Comparison of ENCODE assay signal across 8 mouse cellular contexts in genomic region chr6:55016710-55017583, GRCm38 (mm10). TPM values are rescaled to one million over a fixed set of nuclear protein-coding genes. Genes with fewer than 3 reads are reported as not detected.
DNase-seq lines count a peak whose midpoint lies in the region; ATAC-seq and TF ChIP-seq lines count a peak whose summit lies in the region.

No protein-coding gene starts in this region.

- no peak overlapping the region for H3K27ac ChIP-seq in bone marrow, adult 2 months (ENCODE audit: control insufficient read depth, insufficient read depth, low read depth, low read length, poor library complexity)
- H3K27ac ChIP-seq in embryonic facial prominence, embryonic 14.5 days (replicated peaks; ENCODE audit: low read depth, low read length): no peak overlapping the region
- no peak overlapping the region for H3K27ac ChIP-seq in kidney, adult 2 months (ENCODE audit: insufficient read depth, low read depth, low read length)
- H3K27ac ChIP-seq in limb, embryonic 12.5 days: no peak overlapping the region
- H3K27ac ChIP-seq in midbrain, embryonic 11.5 days (ENCODE audit: low read depth, low read length): no peak overlapping the region

- DNase-seq in CD8-positive naive resting alpha-beta T cell, adult 2 months (ENCODE audit: low read depth in 2 of 2, low spot score in 2 of 2): peak; percentile 44 to 57
- DNase-seq in embryonic facial prominence, embryonic 14.5 days (ENCODE audit: low spot score): peak; percentile 94
- DNase-seq in heart, adult 9 months (ENCODE audit: low spot score in 2 of 2): peak; percentile 62 to 71
- peak; percentile 78 for DNase-seq in kidney, adult 2 months
- peak; percentile 97 for DNase-seq in midbrain, embryonic 11.5 days (ENCODE audit: low spot score, missing footprints)
- peak; percentile 31 to 44 for DNase-seq in spleen, postnatal 36 days (ENCODE audit: low spot score in 2 of 2)

- no peak for TF ChIP-seq POLR2A in bone marrow, adult 2 months (IDR thresholded peaks at IDR 0.05; ENCODE audit: borderline replicate concordance, control insufficient read depth, low read depth, low read length)
- no peak for TF ChIP-seq POLR2A in kidney, adult 2 months (IDR thresholded peaks at IDR 0.05; ENCODE audit: low read depth, low read length)

- peak overlapping the region; percentile 25; the same call in 1 of the 2 replicates for H3K4me2 ChIP-seq in embryonic facial prominence, embryonic 14.5 days (ENCODE audit: low read depth, low read length)
- H3K4me2 ChIP-seq in limb, embryonic 12.5 days: no peak overlapping the region
- H3K4me2 ChIP-seq in midbrain, embryonic 11.5 days: no peak overlapping the region

- 22% methylated on average over 15 of the region's 15 CpGs for WGBS in bone marrow, adult 2 months
- 22% methylated on average over 15 of the region's 15 CpGs for WGBS in embryonic facial prominence, embryonic 14.5 days
- 24% methylated on average over 15 of the region's 15 CpGs for WGBS in kidney, adult 2 months
- WGBS in limb, embryonic 12.5 days: 28% methylated on average over 15 of the region's 15 CpGs
- 30% methylated on average over 15 of the region's 15 CpGs for WGBS in midbrain, embryonic 11.5 days

- no peaks in the 10 kb centered on the region for H3K27me3 ChIP-seq in embryonic facial prominence, embryonic 14.5 days (replicated peaks; ENCODE audit: control insufficient read depth, insufficient read depth, low read length)
- H3K27me3 ChIP-seq in kidney, adult 2 months (replicated peaks; ENCODE audit: control insufficient read depth, insufficient read depth, low read length): no peaks in the 10 kb centered on the region
- peaks cover 5% of the 10 kb centered on the region; the same call in 1 of the 2 replicates for H3K27me3 ChIP-seq in limb, embryonic 12.5 days
- no peaks in the 10 kb centered on the region for H3K27me3 ChIP-seq in midbrain, embryonic 11.5 days (ENCODE audit: control insufficient read depth, insufficient read depth, low read length)

- no peak overlapping the region for H3K9ac ChIP-seq in embryonic facial prominence, embryonic 14.5 days (ENCODE audit: low read depth, low read length)
- no peak overlapping the region for H3K9ac ChIP-seq in limb, embryonic 12.5 days (replicated peaks)
- no peak overlapping the region for H3K9ac ChIP-seq in midbrain, embryonic 11.5 days (ENCODE audit: low read length)

- ATAC-seq in embryonic facial prominence, embryonic 14.5 days (ENCODE audit: low read depth): peak; percentile 89
- 0 out of 2 replicates have a peak, but pooled peaks have one; percentile 40 for ATAC-seq in limb, embryonic 12.5 days (ENCODE audit: insufficient number of reproducible peaks, insufficient read depth, low FRiP score, low TSS enrichment, low read depth)
- ATAC-seq in midbrain, embryonic 11.5 days (ENCODE audit: low FRiP score): peak; percentile 57; the same call in 1 of the 2 replicates

- no peak overlapping the region for H3K4me3 ChIP-seq in bone marrow, adult 2 months (replicated peaks; ENCODE audit: control insufficient read depth, low read depth, low read length)
- no peak overlapping the region for H3K4me3 ChIP-seq in embryonic facial prominence, embryonic 14.5 days (ENCODE audit: low read depth, low read length)
- H3K4me3 ChIP-seq in kidney, adult 2 months (ENCODE audit: insufficient read depth, low read depth, low read length): peak overlapping the region; percentile 14; the same call in 1 of the 2 replicates
- no peak overlapping the region for H3K4me3 ChIP-seq in limb, embryonic 12.5 days (replicated peaks)
- H3K4me3 ChIP-seq in midbrain, embryonic 11.5 days (ENCODE audit: low read depth, low read length): no peak overlapping the region

- no peaks in the 10 kb centered on the region for H3K9me3 ChIP-seq in embryonic facial prominence, embryonic 14.5 days (ENCODE audit: control insufficient read depth, low read length)
- H3K9me3 ChIP-seq in limb, embryonic 12.5 days: no peaks in the 10 kb centered on the region; the same call in 1 of the 2 replicates
- H3K9me3 ChIP-seq in midbrain, embryonic 11.5 days (ENCODE audit: control insufficient read depth, low read length): no peaks in the 10 kb centered on the region

- peak; percentile 86 for TF ChIP-seq CTCF in bone marrow, adult 2 months (IDR thresholded peaks at IDR 0.05; ENCODE audit: control insufficient read depth, insufficient read depth, low read length)
- TF ChIP-seq CTCF in kidney, adult 2 months (conservative IDR thresholded peaks at IDR 0.05; ENCODE audit: insufficient read depth, insufficient read length, low read depth, low read length): peak; percentile 95

- no peaks in the 10 kb centered on the region for H3K4me1 ChIP-seq in bone marrow, adult 2 months (ENCODE audit: control insufficient read depth, insufficient read depth, low read length)
- no peaks in the 10 kb centered on the region for H3K4me1 ChIP-seq in embryonic facial prominence, embryonic 14.5 days (ENCODE audit: control insufficient read depth, insufficient read depth, low read length)
- H3K4me1 ChIP-seq in kidney, adult 2 months (ENCODE audit: control insufficient read depth, insufficient read depth, low read length): no peaks in the 10 kb centered on the region
- H3K4me1 ChIP-seq in limb, embryonic 12.5 days (replicated peaks): no peaks in the 10 kb centered on the region
- H3K4me1 ChIP-seq in midbrain, embryonic 11.5 days (ENCODE audit: control insufficient read depth, insufficient read depth, low read length): no peaks in the 10 kb centered on the region

- H3K36me3 ChIP-seq in embryonic facial prominence, embryonic 14.5 days (ENCODE audit: control insufficient read depth, insufficient read depth, low read length): no peaks in the 10 kb centered on the region
- no peaks in the 10 kb centered on the region for H3K36me3 ChIP-seq in kidney, adult 2 months (ENCODE audit: control insufficient read depth, insufficient read depth, low read length)
- no peaks in the 10 kb centered on the region for H3K36me3 ChIP-seq in limb, embryonic 12.5 days
- H3K36me3 ChIP-seq in midbrain, embryonic 11.5 days (ENCODE audit: control insufficient read depth, insufficient read depth, low read length): no peaks in the 10 kb centered on the region

RNA-seq across cellular contexts. Expression of gene Gars, which starts 20.9 kb away (rescaled TPM):
- polyA plus RNA-seq in bone marrow, adult 2 months (2011; ENCODE audit: insufficient read depth, insufficient read length, low replicate concordance, missing spikeins): 31.7 and 85.0 TPM in 2 replicates
- polyA plus RNA-seq in embryonic facial prominence, embryonic 14.5 days (2014; fragmentation: Nextera tagmentation; extraction: Ambion mirVana): 142 and 154 TPM in 2 replicates
- 31.4 and 35.9 TPM in 2 replicates for polyA plus RNA-seq in kidney, adult 2 months (2012; rRNA removed)
- 148 and 149 TPM in 2 replicates for polyA plus RNA-seq in limb, embryonic 12.5 days (2016; fragmentation: Nextera tagmentation; extraction: Ambion mirVana)
- 225 and 241 TPM in 2 replicates for polyA plus RNA-seq in midbrain, embryonic 11.5 days (2014; fragmentation: Nextera tagmentation; extraction: Ambion mirVana)

RNA-seq across cellular contexts. Expression of gene Ggct, which starts 24.2 kb away (rescaled TPM):
- polyA plus RNA-seq in bone marrow, adult 2 months (2011; ENCODE audit: insufficient read depth, insufficient read length, low replicate concordance, missing spikeins): 3.0 and 13.2 TPM in 2 replicates
- polyA plus RNA-seq in embryonic facial prominence, embryonic 14.5 days (2014; fragmentation: Nextera tagmentation; extraction: Ambion mirVana): 9.5 and 10.8 TPM in 2 replicates
- 13.5 and 15.9 TPM in 2 replicates for polyA plus RNA-seq in kidney, adult 2 months (2012; rRNA removed)
- polyA plus RNA-seq in limb, embryonic 12.5 days (2016; fragmentation: Nextera tagmentation; extraction: Ambion mirVana): 8.0 and 10.6 TPM in 2 replicates
- polyA plus RNA-seq in midbrain, embryonic 11.5 days (2014; fragmentation: Nextera tagmentation; extraction: Ambion mirVana): 12.9 and 14.4 TPM in 2 replicates

RNA-seq across cellular contexts. Expression of gene Nod1, which starts 44.5 kb away (rescaled TPM):
- polyA plus RNA-seq in bone marrow, adult 2 months (2011; ENCODE audit: insufficient read depth, insufficient read length, low replicate concordance, missing spikeins): 4.7 and 10.1 TPM in 2 replicates
- polyA plus RNA-seq in embryonic facial prominence, embryonic 14.5 days (2014; fragmentation: Nextera tagmentation; extraction: Ambion mirVana): 7.5 and 7.8 TPM in 2 replicates
- polyA plus RNA-seq in kidney, adult 2 months (2012; rRNA removed): 14.0 and 18.7 TPM in 2 replicates
- 3.6 and 3.8 TPM in 2 replicates for polyA plus RNA-seq in limb, embryonic 12.5 days (2016; fragmentation: Nextera tagmentation; extraction: Ambion mirVana)
- 1.9 and 2.1 TPM in 2 replicates for polyA plus RNA-seq in midbrain, embryonic 11.5 days (2014; fragmentation: Nextera tagmentation; extraction: Ambion mirVana)

Comparison
In these comparisons a context has a peak if more than half of its experiments do, and no peak if none do; other contexts are left out.
1. DNase-seq: peak in every context shown above with its lines; median percentile 97 in midbrain, embryonic 11.5 days; 94 in embryonic facial prominence, embryonic 14.5 days; 78 in kidney, adult 2 months; 66 in heart, adult 9 months; 50 in CD8-positive naive resting alpha-beta T cell, adult 2 months; 38 in spleen, postnatal 36 days.